Mouse (Mus musculus): ENCODE measurements around the gene Depdc5. TPM values are rescaled to one million over a fixed set of nuclear protein-coding genes. Genes with fewer than 3 reads are reported as not detected.
A peak's percentile ranks its signal among the peaks of the same experiment; 100 is the strongest.
"Not testable (repeated sequence)": the region's sequence is repeated elsewhere in the genome, so short reads cannot be mapped to it uniquely, and the experiment has no call there.

The Depdc5 gene
- total RNA-seq, 2 experiments from 2014 or later, result 13.3 to 15.6 TPM

DNA sequence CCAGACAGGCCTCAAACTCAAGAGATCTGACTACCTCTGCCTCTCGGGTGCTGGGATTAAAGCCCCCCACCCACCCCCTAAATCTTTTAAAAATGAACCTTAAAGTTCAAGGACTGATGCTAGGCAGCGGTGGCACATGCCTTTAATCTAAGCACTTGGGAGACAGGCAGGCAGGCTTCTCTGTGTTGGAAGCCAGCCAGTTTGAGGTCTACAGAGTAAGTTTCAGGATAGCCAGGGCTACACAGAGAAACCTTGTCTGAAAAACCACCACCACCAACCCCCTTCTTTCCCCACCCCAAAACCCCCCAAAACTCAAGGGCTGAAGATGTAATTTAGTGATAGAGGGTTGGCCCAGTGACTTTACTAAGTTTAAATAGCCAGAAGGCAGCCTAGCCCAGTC is 165.2 kb downstream of the Depdc5 start:
- no peak overlapping the region for H3K4me3 ChIP-seq
- no peak overlapping the region for H3K27ac ChIP-seq
- intact Hi-C loops (cut with DNase I), result no loop called here
- TF ChIP-seq CTCF (IDR thresholded peaks at IDR 0.05), result no peak
- no peak for DNase-seq

DNA sequence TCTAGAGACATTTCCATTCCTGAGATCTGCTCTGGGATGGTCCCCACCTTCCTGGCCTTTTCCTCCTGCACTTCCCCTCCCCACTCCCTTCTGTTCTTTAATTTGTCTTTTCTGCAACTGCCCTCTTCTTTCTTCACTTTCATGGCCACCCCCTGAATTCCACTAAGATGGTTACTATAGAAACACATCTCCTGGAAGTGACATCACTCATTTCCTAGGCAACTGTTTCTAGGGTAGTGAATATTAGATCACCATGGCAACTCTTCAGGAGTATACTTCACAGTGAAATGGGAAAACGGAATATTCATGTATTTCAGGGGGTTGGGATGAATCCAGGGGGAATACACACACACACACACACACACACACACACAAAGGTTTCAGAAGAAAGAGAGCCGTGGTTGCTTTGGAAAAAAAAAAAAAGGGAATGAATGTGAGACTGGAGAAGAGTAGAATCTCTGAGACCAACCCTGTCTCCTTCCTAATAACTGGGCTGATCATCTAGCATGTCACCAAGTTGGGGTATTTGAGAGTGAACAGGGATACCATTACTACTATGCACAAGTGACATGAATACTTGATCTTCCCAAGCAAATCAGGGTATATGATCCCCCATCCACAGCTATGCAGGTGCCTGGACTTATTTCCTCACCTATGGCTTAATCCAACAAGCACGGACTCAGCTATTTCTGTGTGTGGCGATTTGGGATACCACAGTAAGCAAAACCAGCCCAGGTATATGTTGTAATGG is 167.1 kb downstream of the Depdc5 start:
- intact Hi-C loops (cut with DNase I), result loop anchor here (5.0 kb wide), 4 partner anchors 38 to 318 kb away; no protein-coding TSS in a partner anchor
- no peak for DNase-seq
- no peak for TF ChIP-seq CTCF (IDR thresholded peaks at IDR 0.05)
- Histone ChIP-seq H3K27ac (no peak overlapping the region), H3K4me3 (no peak overlapping the region)

DNA sequence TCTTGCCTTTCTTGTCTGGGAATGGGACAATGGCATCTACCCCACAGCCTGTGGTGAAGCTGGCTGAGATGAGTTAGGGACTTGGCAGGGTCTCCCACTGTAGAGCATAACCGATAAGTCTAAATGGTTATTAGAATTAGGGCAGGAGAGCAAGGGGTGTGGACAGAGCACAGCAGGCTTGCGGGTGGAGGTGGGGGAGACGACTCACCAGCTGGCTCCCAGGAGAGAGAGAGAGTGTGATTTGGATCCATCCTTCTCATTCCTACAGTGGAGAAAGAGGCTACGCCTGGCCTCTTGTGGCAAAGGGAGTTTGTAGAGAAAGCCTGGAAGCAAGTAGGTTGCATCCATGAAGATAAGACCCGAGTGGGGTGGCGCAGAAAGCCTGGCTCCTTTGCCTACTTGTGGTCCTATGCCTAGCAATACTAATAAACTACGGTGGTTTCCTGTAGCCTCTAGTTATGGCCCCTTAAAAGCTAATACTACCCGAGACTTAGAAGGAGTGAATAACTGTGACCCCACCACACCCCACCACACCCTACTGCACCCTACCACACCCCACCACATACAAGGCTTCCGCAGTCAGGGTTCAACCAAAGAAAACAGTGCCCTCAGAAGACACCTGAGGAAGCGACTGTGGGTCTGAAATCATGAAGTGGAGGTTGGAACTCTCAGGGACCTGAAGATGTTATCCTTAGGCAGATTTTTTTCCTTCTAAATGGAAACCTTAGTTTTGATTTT is 168.7 kb downstream of the Depdc5 start:
- TF ChIP-seq CTCF (IDR thresholded peaks at IDR 0.05), result no peak
- H3K4me3 ChIP-seq, result no peak overlapping the region
- no peak overlapping the region for H3K27ac ChIP-seq
- intact Hi-C loops (cut with DNase I), result loop anchor here (5.0 kb wide), 4 partner anchors 40 to 320 kb away; no protein-coding TSS in a partner anchor
- DNase-seq, result no peak

DNA sequence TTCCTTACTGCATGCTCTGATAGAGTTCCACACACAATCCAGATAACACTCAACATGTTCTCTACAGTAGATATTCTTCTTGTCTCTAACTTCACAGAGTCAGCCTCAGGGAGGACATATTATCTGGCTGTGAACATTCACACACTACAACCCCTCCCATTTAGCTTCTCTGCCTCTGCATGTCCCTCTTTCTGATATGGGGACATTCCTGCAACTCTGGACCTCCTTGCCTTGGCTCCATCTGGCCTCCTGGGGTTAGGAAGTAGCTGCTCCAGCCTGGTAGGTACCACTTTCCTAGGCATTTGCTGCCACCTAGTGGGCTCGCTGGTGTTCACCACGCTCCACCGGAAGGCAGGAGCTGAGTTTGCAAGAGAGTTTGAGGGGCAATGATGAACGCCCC is 169.6 kb downstream of the Depdc5 start:
- DNase-seq, result peak; percentile 83
- TF ChIP-seq CTCF (IDR thresholded peaks at IDR 0.05), result peak; percentile 88

DNA sequence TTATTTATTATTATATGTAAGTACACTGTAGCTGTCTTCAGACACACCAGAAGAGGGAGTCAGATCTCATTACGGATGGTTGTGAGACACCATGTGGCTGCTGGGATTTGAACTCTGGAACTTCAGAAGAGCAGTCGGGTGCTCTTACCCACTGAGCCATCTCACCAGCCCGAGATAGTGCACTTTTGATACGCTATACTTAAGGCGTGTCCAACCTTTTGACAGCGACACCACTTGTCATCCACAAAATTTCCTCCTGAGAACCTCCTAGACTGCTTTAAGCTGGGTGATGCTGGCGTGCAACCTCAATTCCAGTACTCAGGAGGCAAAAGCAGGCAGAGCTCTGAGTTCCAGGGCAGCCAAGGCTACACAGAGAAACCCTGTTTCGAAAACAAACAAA is 170.1 kb downstream of the Depdc5 start:
- H3K27ac ChIP-seq, H3K4me3 ChIP-seq, DNase-seq: not testable (repeated sequence)
- intact Hi-C loops (cut with DNase I), result loop anchor here (5.0 kb wide), 4 partner anchors 41 to 321 kb away; no protein-coding TSS in a partner anchor

More for the DNA sequence above, 169.6 kb downstream of the Depdc5 start:
- no peak overlapping the region for H3K27ac ChIP-seq
- intact Hi-C loops (cut with DNase I), result loop anchor here (5.0 kb wide), 4 partner anchors 41 to 321 kb away; no protein-coding TSS in a partner anchor
- H3K4me3 ChIP-seq, result no peak overlapping the region

DNA sequence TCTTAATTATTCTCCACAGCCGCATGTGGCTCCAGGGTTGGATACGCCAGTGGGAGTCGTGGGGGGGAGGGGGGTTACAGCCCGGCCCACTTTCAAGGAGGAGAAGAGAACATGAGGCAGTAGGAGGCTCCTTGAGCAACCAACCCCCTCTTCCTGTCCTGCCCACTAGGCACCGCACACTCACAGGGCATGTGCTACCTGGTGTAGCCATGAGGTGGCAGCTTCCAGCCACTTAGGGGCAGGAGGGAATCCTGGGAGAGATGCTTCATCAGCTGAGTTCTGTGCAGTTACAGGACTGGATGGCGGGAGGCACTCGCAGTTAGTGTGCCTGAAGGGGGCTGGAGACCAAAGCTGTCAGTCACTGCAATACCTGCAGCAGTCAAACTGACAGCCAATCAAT is 170.6 kb downstream of the Depdc5 start:
- intact Hi-C loops (cut with DNase I), result loop anchor here (5.0 kb wide), 4 partner anchors 42 to 322 kb away; no protein-coding TSS in a partner anchor
- Histone ChIP-seq H3K27ac (no peak overlapping the region), H3K4me3 (no peak overlapping the region)
- DNase-seq, result no peak
- TF ChIP-seq CTCF (IDR thresholded peaks at IDR 0.05), result no peak

DNA sequence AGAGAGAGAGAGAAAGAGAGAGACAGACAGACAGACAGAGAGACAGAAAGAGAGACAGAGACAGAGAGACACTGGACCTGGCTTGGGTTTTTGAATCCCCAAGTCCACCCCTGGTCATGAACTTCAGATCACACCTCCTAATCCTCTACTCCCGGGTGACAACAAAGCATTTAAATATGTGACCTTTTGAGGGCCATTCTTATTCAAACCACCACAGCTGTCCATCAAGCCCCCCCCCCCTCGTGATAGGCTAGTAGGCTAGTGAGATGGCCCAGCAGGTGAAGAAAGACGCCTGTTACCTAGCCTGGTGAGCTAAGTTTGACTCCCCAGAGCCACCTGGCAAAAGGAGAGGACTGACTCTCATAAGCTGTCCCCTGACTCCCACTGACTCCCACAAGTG is 171.4 kb downstream of the Depdc5 start:
- TF ChIP-seq CTCF (IDR thresholded peaks at IDR 0.05), result no peak
- intact Hi-C loops (cut with DNase I), result loop anchor here (5.0 kb wide), 4 partner anchors 43 to 323 kb away; no protein-coding TSS in a partner anchor
- H3K4me3 ChIP-seq, result no peak overlapping the region
- DNase-seq, result no peak
- no peak overlapping the region for H3K27ac ChIP-seq

DNA sequence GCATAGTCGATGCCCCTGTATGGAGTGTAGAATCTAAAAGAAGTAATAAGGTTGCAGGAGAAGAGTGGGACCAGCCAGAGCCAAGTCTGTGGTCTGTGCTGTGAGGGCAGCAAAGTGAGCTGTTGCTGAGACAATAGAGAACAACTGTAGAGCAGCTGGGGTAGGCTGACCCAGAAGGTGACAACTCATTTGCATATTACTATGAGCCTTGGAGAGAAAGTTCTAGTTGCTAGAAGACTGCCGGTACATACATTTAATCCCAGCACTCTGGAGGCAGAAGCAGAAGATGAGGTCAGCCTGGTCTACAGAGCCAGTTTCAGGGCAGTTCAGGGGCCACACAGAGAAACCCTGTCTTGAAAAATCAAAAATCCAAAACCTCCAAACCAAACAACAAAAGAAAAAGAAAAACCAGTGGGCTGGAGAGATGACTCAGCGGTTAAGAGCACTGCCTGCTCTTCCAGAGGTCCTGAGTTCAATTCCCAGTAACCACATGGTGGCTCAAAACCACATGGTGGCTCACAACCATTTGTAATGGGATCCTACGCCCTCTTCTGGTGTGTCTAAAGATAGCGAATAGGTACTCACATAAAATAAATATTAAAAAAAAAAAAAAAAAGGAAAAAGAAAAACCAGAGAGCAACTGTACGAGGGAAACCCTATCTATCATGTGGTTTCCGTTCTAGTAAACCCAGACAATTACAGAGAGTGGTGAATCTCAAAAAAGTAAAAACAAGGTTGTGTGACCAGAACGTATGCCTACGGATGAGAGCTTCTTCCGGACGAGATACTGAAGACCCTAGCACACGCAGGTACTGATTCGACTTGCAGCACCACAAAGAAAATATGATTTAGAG is 175.4 kb downstream of the Depdc5 start:
- intact Hi-C loops (cut with DNase I), result loop anchor here (2.0 kb wide), 1 partner anchor 106 kb away; no protein-coding TSS in a partner anchor
- H3K27ac ChIP-seq, result no peak overlapping the region
- TF ChIP-seq CTCF (IDR thresholded peaks at IDR 0.05), result no peak
- H3K4me3 ChIP-seq, result peak overlapping the region; percentile 56
- DNase-seq, result no peak

DNA sequence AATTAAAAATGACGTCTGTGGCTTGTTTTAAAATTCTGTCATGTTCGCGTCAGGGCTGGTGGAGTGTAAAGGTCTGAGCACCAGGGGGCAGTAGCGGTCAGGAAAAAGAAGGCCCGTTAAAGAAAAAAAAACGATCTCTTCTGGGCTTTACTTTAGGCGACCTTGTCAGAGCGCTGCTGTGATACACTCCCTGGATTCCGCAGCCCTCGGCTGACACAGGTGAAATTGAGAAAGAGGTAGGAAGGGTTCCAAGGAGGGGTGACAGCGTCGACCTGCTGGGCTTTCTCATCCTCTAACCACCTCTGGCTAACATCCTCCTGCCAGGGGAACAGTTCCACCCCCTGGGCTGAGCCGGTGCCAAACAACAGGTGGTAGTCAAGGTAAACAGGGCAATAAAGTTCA is 176.0 kb downstream of the Depdc5 start:
- peak; percentile 77 for DNase-seq
- TF ChIP-seq CTCF (IDR thresholded peaks at IDR 0.05), result peak; percentile 80
- peak overlapping the region; percentile 56 for H3K4me3 ChIP-seq
- intact Hi-C loops (cut with DNase I), result loop anchor here (2.0 kb wide), 1 partner anchor 105 kb away; no protein-coding TSS in a partner anchor
- no peak overlapping the region for H3K27ac ChIP-seq

DNA sequence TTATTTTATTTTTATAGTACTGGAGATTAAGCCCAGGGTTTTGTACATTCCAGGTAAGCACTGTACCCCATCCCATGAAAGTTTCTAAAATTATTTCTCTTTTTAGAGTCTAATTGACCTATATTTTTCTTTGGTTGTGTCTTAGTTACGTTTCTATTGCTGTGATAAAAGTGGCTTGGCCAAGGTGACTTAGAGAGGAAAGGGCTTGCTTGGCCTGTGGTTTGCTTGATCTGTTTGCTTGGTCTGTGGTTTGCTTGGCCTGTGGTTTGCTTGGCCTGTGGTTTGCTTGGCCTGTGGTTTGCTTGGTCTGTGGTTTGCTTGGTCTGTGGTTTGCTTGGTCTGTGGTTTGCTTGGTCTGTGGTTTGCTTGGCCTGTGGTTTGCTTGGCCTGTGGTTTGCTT is 177.2 kb downstream of the Depdc5 start:
- H3K4me3 ChIP-seq; DNase-seq; H3K27ac ChIP-seq; intact Hi-C loops (cut with DNase I): not testable (repeated sequence)

DNA sequence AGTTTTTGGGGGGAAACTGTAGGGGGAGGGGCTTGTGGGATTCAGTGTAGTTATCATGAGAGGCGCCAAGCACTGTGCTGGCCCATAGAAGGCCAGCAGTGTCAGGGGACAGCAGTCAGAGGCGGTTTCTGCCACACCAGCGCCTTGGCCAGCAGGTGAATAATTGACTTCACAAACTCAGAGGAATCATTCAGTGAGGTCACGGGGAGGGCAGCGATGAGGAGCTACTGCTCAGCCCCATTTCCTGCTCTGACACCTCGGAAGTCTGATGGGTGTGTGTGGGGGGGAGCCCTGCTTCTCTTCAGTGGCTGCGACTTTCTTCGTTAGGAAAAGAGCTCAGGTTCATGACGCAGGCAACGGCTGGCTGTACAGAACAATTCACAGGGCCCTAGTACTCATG is 179.9 kb downstream of the Depdc5 start:
- no peak overlapping the region for H3K4me3 ChIP-seq
- no peak for TF ChIP-seq CTCF (IDR thresholded peaks at IDR 0.05)
- intact Hi-C loops (cut with DNase I), result no loop called here
- no peak for DNase-seq
- no peak overlapping the region for H3K27ac ChIP-seq

Other genes starting within 250 kb of the Depdc5 start
- gene Pisd, start 78.1 kb upstream of the Depdc5 start, total RNA-seq (2021), result 10 to 100 TPM; 10.5 to 15.8 TPM
- gene Gm20671, start 36.6 kb upstream of the Depdc5 start, total RNA-seq (2021), result not detected
- gene Prr14l, start 9.4 kb upstream of the Depdc5 start, total RNA-seq (2021), result 1 to 10 TPM; 4.3 to 6.2 TPM
- 10 to 100 TPM; 39.5 to 59.5 TPM for gene Ywhah, start 155.1 kb downstream of the Depdc5 start, total RNA-seq (2021)
- not detected for gene Slc5a1, start 240.5 kb downstream of the Depdc5 start, total RNA-seq (2021)

Data from gastrocnemius, adult 2 months (tissue).